Mouse (Mus musculus) regulatory T cell (primary cell): ENCODE data around the gene Pla2g4b.

Experiments used
- in situ Hi-C: fragments of 300-600 bp; cut with MboI, MseI; formaldehyde crosslinking; loops from one replicate; pipeline ENCODE4 v1.15.1; 2025; ENCODE audit warnings: high pct_unique_total_duplicates

Pla2g4b gene

GRCm38 (mm10) chr2:120032726-120033467 lies at the start of gene Pla2g4b:
TSS of gene Pla2g4b (plus strand) at chr2:120033417.
- in situ Hi-C loops, result no loop called here

- in situ Hi-C loops, result no loop called here
Measured at GRCm38 (mm10) chr2:119985871-119986270, 47.3 kb upstream of the Pla2g4b start.

- in situ Hi-C loops, result no loop called here
Measured at GRCm38 (mm10) chr2:119986369-119986768, 46.8 kb upstream of the Pla2g4b start.

GRCm38 (mm10) chr2:119987441-119987840 lies 45.8 kb upstream of the Pla2g4b start:
- in situ Hi-C loops, result no loop called here

DNA sequence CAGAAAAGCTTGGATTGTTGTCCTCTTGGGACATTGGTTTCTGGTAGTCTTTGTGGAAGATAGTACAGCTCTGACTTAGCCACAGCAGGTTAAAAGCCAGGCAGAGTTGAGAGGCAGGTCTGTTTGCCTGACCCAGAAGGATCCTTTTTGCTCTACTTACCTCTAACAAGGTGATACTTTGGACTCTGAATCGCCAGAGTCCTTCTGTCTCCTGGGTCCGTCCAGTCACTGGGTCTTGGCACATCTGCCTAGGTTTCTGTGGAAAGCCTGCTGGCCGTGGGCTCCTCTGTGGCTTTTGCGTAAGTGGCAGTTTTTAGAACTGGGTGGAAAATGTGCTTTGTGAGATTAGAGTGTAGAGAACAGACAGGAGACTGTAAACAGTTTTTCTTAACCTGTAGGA lies 44.3 kb upstream of the Pla2g4b start:
- in situ Hi-C loops, result no loop called here

GRCm38 (mm10) chr2:119990881-119991280 lies 42.3 kb upstream of the Pla2g4b start:
- in situ Hi-C loops, result no loop called here

GRCm38 (mm10) chr2:119992349-119992748 lies 40.9 kb upstream of the Pla2g4b start:
- in situ Hi-C loops, result no loop called here

DNA sequence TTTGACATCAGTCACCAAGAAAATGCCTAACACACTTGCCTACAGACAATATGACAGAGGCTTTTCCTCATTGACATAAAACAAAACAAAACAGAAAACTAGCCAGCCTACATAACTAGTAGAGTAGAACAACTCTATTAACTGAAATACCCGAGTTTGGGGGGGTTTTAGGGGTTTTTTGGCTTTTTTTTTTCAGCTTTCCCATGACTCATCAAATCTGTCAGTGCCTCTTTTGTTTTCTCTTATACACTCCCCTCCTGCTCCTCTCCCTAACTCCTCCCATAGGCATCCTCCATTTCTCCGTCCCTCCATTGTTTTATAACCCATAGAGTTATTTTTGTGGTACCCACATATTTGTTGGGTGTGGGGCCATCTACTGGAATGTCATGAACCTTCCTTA lies 39.7 kb upstream of the Pla2g4b start:
- in situ Hi-C loops, result no loop called here

DNA sequence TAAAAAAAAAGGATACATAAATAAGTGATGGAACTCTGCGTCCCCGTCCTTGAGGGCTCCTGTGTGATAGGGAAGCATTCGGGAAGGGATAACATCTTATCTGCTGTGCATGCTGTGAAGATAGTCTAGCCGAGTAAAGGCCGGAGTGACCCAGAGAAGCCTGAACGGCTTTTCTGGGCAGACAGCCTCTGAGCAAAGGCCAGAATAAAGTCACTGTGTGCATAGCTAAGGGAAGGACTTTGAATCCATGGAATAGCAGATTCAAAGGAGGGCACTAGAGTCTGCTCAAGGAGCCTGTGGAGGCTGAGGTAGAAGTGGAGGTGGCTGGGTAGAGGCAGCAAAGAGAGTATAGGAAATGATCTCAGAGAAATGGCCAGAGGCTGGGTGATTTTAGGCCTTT lies 38.4 kb upstream of the Pla2g4b start:
- in situ Hi-C loops, result no loop called here

DNA sequence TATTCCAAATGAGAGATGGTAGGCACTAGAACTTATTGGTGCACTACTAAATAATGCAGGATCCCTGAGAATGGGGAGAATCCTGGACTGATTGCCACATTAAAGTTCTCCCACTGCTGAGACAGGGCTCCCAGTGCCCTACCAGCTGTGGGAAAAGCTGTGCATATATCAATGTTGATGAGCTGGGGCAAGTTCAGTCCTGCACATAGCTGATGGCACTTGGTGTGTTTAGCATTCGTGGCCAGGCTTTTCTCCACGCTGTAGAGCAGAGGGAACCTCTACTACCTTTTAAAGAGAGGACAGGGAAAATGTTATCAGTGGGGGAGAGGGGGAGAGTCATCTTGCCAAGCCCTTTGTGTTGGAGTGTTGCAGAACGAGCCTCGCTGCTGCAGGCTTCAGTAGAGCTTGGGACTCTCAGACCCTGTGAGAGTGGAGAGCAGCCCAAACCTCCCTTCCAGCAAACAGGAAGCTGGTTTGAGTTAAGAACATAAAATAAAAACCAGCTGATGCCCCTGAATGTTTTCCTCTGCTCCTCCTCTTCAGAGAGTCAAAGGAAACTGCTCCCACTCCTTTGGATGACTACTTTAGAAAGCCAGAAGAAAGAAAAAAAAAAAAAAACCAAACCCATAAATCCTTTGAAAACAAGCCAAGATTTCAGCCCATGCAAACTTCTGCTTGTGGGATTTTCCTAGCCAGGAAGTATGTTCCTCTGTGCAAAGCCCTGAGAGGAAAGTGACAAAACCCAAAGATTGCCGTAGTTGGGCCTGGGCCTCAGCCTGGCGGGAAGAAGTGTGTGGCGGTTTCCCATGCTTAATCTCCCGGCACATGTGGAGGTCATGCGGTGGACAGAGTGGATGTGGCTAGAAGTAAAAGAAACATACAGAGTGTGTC lies 37.6 kb upstream of the Pla2g4b start:
- in situ Hi-C loops, result no loop called here

GRCm38 (mm10) chr2:119997354-119997753 lies 35.9 kb upstream of the Pla2g4b start:
- in situ Hi-C loops, result no loop called here

DNA sequence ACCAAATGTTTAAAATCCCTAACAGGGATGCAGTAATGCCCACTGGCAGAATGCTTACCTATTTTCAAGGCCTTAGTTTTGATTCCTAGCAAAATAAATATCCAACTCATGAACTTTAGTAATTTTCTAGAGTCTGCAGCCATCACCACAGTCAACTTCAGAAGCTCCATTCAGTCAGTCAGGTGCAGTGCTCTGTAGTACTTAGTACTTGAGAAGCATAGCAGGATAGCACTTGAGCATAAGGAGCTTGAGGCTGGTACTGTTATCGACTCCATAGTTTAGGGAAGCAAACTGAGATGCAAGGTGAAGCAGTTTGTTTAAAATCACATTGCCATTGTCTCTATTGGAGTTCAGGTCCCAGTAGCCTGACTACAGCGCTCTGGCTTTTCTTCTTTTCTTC lies 33.5 kb upstream of the Pla2g4b start:
- in situ Hi-C loops, result no loop called here

- in situ Hi-C loops, result no loop called here
Measured at GRCm38 (mm10) chr2:120000882-120001584, 32.2 kb upstream of the Pla2g4b start.

- in situ Hi-C loops, result no loop called here
Measured at GRCm38 (mm10) chr2:120001956-120002355, 31.3 kb upstream of the Pla2g4b start.

- in situ Hi-C loops, result no loop called here
Measured at GRCm38 (mm10) chr2:120003970-120004369, 29.2 kb upstream of the Pla2g4b start.

- in situ Hi-C loops, result no loop called here
Measured at GRCm38 (mm10) chr2:120006696-120007095, 26.5 kb upstream of the Pla2g4b start.

DNA sequence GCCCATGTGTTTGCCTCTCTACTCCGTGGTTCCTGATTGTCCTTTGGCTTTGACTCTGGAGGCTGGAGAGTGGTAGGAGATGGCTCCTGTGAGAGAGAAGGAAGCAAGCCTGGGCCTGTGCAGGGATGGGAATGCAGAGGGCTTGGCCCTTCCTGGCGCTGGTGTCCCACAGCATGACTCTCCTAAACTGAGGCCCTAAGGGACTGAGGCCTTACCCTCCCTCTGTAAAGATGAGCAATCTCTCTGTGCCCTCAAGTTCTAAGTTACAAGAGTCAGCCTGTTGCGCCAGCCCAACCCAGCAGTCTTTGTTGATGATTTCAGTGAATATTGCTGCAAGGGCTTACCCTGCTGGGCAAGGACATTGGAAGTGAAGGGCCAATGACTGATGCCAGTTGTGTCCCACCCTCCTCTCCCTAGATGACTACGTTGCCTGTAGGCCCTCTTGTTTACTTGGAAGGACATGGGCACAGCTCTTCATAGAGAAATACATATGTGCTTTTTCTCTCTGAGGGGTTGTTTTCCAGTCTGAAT lies 25.5 kb upstream of the Pla2g4b start:
- in situ Hi-C loops, result no loop called here

DNA sequence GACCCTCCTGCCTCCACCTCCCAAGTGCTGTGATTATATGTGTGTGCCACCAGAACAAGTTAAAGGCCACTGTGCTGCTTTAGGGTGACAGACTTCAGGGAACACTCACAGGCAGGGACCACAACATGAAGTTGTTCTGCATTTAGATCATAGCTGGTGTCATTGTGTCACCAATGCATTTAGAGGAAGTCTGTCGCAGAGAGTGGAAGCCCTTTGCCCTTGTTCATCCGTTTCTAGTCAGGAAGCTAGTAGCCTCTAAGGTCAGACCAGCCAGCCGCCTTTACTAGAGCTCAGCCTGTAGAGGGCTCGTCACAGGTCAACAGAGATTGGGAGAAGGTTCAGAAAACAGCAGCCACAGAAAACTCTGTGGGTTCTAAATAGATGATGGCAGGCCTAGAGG lies 24.5 kb upstream of the Pla2g4b start:
- in situ Hi-C loops, result no loop called here

- in situ Hi-C loops, result no loop called here
Measured at GRCm38 (mm10) chr2:120011462-120012200, 21.6 kb upstream of the Pla2g4b start.

GRCm38 (mm10) chr2:120012924-120013323 lies 20.3 kb upstream of the Pla2g4b start:
- in situ Hi-C loops, result no loop called here

GRCm38 (mm10) chr2:120013831-120014486 lies 19.3 kb upstream of the Pla2g4b start:
- in situ Hi-C loops, result no loop called here
